Mouse (Mus musculus) heart, embryonic 16.5 days (tissue): ENCODE results near the gene Pde7b. TPM values are rescaled to one million over a fixed set of nuclear protein-coding genes. Genes with fewer than 3 reads are reported as not detected.
A peak's percentile ranks its signal among the peaks of the same experiment; 100 is the strongest.

Experiments
- ATAC-seq: fragments of 200-750 bp; cut with Nextera tagmentation; replicated peaks from 2 replicates; pipeline ENCODE4 v1.8.0; 2017; ENCODE audit warnings: moderate number of reproducible peaks; ENCODE audit not compliant: insufficient read depth, low FRiP score; ENCODE audit errors: extremely low read depth
- H3K27ac ChIP-seq: fragments of 300-500 bp; sonication (generic); 2 replicates; pipeline ENCODE4 v1.5.1; 2014; ENCODE audit warnings: mild to moderate bottlenecking, low read length, control low read depth, moderate library complexity
- H3K27me3 ChIP-seq: fragments of 300-500 bp; sonication (generic); 2 replicates; pipeline ENCODE4 v1.6.1; 2014; ENCODE audit warnings: low read length, mixed read lengths; ENCODE audit not compliant: control insufficient read depth, insufficient read depth
- H3K36me3 ChIP-seq: fragments of 300-500 bp; sonication (generic); 2 replicates; pipeline ENCODE4 v1.6.1; 2014; ENCODE audit not compliant: control insufficient read depth, insufficient read depth
- H3K4me1 ChIP-seq: fragments of 300-500 bp; sonication (generic); 2 replicates; pipeline ENCODE4 v1.6.1; 2014; ENCODE audit warnings: low read length, mixed read lengths; ENCODE audit not compliant: control insufficient read depth, insufficient read depth
- H3K4me2 ChIP-seq: fragments of 300-500 bp; sonication (generic); 2 replicates; pipeline ENCODE4 v1.6.1; 2014; ENCODE audit warnings: low read depth, mild to moderate bottlenecking, control low read depth, low read length
- H3K4me3 ChIP-seq: fragments of 300-500 bp; sonication (generic); 2 replicates; pipeline ENCODE4 v1.5.1; 2014; ENCODE audit warnings: mild to moderate bottlenecking, control low read depth, low read length
- H3K9ac ChIP-seq: fragments of 300-500 bp; sonication (generic); 2 replicates; pipeline ENCODE4 v1.6.1; 2014; ENCODE audit warnings: low read length, control low read depth
- H3K9me3 ChIP-seq: fragments of 300-500 bp; sonication (generic); replicated peaks from 2 replicates; pipeline ENCODE4 v1.6.1; 2016; ENCODE audit warnings: low read length; ENCODE audit not compliant: control insufficient read depth
- WGBS: fragments of 180-500 bp; shearing (Covaris S2); extraction: QIAGEN DNeasy Blood & Tissue Kit; methylation state at CpG from one replicate; pipeline ENCODE4 v1.1.7; 2014; 5-methylcytosine and 5-hydroxymethylcytosine counted together
- polyA plus RNA-seq: library from polyadenylated mRNA; unstranded; fragments of >200 nt; fragmentation: Nextera tagmentation; extraction: Ambion mirVana; gene quantifications from 2 replicates; pipeline ENCODE4 v1.2.1, GENCODE M21; 2015

Gene Pde7b
- polyA plus RNA-seq, 1 experiment from 2014 or later = 4.0 TPM

GRCm38 (mm10) chr10:20668577-20668976 is 56.3 kb downstream of the Pde7b start:
- WGBS = 54% methylated on average over 4 of the region's 4 CpGs
- Histone ChIP-seq H3K27ac (no peak overlapping the region), H3K4me2 (no peak overlapping the region), H3K9ac (no peak overlapping the region), H3K9me3 (0 out of 2 replicates have a peak, but pooled peaks cover 3% of the 10 kb centered on the region), H3K27me3 (no peaks in the 10 kb centered on the region), H3K4me1 (peaks cover 19% of the 10 kb centered on the region), H3K36me3 (0 out of 2 replicates have a peak, but pooled peaks cover 3% of the 10 kb centered on the region), H3K4me3 (no peak overlapping the region)
- ATAC-seq = no peak

DNA sequence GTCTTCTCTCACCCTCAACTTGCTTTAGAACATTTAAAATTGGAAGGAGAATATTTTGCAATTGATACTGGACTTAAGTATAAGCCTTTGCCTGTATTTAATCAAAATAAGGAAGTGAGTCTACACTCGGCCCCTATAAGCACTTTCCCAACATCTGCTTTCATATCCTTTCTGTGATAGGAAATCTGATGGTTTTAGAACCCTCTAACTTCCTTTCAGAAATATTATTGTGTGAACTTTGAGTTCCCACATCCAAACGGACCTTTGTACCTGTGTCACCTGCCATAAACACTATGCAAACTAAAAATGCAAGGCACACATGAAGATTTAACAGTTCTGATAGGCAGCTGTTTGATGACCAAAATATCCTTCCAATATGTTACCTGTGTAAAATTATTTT is 58.2 kb downstream of the Pde7b start:
- Histone ChIP-seq H3K36me3 (0 out of 2 replicates have a peak, but pooled peaks cover 3% of the 10 kb centered on the region), H3K27me3 (no peaks in the 10 kb centered on the region), H3K9ac (no peak overlapping the region), H3K4me1 (peaks cover 11% of the 10 kb centered on the region), H3K27ac (no peak overlapping the region), H3K9me3 (0 out of 2 replicates have a peak, but pooled peaks cover 3% of the 10 kb centered on the region), H3K4me2 (no peak overlapping the region), H3K4me3 (no peak overlapping the region)
- WGBS = 58% methylated on average over 2 of the region's 2 CpGs
- no peak for ATAC-seq

- no peak overlapping the region for H3K4me2 ChIP-seq
- no peaks in the 10 kb centered on the region for H3K9me3 ChIP-seq
- 76% methylated on average over 7 of the region's 7 CpGs for WGBS
- H3K27ac ChIP-seq = no peak overlapping the region
- ATAC-seq = no peak
- peaks cover 3% of the 10 kb centered on the region; the same call in 1 of the 2 replicates for H3K4me1 ChIP-seq
- H3K36me3 ChIP-seq = no peaks in the 10 kb centered on the region
- no peak overlapping the region for H3K4me3 ChIP-seq
- no peaks in the 10 kb centered on the region for H3K27me3 ChIP-seq
- H3K9ac ChIP-seq = no peak overlapping the region
These were observed 61.9 kb downstream of the Pde7b start for GRCm38 (mm10) chr10:20662951-20663350.

DNA sequence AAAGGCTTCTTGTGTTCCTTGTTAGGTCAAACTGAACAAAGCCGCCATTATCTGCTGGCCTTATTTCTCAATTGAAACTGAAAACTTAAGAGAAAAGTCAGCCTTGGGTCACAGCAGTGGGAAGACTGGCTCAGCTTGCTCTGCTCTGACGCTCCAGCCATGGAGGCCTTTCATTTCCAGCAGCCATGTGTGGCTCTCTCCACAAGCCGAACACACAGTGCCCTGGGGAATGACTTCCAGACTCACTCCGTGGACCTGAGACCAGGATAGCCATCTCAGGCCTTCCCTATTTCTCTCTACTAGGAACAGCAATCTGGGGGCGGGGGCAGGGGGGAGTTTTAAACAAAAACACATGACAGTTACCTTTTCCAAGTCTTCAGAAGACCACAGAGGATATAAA is 63.2 kb downstream of the Pde7b start:
- no peak for ATAC-seq
- H3K9me3 ChIP-seq = no peaks in the 10 kb centered on the region
- no peak overlapping the region for H3K27ac ChIP-seq
- no peak overlapping the region for H3K4me3 ChIP-seq
- no peaks in the 10 kb centered on the region for H3K27me3 ChIP-seq
- H3K4me1 ChIP-seq = peaks cover 12% of the 10 kb centered on the region
- H3K9ac ChIP-seq = no peak overlapping the region
- 85% methylated on average over 5 of the region's 5 CpGs for whole genome bisulfite sequencing
- no peaks in the 10 kb centered on the region for H3K36me3 ChIP-seq
- no peak overlapping the region for H3K4me2 ChIP-seq

DNA sequence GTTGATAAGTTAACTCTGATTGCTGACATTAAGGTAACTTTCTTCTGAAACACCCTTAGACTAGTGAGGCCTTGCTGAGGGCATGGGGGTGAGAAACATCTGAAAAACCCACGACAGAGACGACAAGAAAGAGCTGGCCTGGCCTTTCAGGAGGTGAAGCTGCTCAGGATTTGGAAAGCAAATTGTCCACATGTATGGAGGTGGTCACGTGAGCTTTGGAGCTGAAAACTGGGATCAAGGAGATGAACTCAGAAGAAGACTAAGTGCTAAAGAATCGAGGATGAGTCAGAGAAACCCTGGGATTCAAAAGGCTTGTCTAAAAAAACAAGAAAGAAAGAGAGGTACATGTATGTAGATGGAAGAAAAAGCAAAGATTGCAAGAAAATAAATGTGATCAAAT is 65.2 kb downstream of the Pde7b start:
- Histone ChIP-seq H3K4me1 (peaks cover 13% of the 10 kb centered on the region), H3K4me3 (no peak overlapping the region), H3K9me3 (no peaks in the 10 kb centered on the region), H3K27ac (no peak overlapping the region), H3K36me3 (no peaks in the 10 kb centered on the region), H3K27me3 (no peaks in the 10 kb centered on the region), H3K4me2 (no peak overlapping the region), H3K9ac (no peak overlapping the region)
- WGBS = 67% methylated on average over 4 of the region's 4 CpGs
- no peak for ATAC-seq

DNA sequence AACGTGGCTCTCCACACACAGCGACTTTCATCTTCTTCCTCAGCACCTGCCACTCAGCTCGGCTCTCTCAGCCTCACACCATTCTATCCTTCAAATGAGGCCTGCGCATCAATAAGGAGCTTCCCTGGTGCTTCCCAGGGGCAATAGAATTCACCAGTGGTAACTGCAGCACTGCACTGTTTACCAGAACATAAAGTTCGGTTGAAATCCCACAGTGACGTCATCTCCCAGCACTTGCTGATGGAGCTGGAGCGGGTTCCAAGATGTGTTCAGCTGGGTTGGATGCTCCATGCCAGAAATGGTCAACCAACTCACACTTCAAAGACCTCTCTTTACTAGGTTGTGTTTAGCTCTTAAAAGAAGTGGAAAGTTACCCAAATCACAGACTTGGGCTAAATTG is 65.6 kb downstream of the Pde7b start:
- no peak overlapping the region for H3K4me2 ChIP-seq
- no peaks in the 10 kb centered on the region for H3K27me3 ChIP-seq
- H3K4me3 ChIP-seq = no peak overlapping the region
- H3K36me3 ChIP-seq = no peaks in the 10 kb centered on the region
- H3K9me3 ChIP-seq = no peaks in the 10 kb centered on the region
- H3K9ac ChIP-seq = no peak overlapping the region
- WGBS = 77% methylated on average over 7 of the region's 7 CpGs
- no peak for ATAC-seq
- no peak overlapping the region for H3K27ac ChIP-seq
- H3K4me1 ChIP-seq = peaks cover 18% of the 10 kb centered on the region

DNA sequence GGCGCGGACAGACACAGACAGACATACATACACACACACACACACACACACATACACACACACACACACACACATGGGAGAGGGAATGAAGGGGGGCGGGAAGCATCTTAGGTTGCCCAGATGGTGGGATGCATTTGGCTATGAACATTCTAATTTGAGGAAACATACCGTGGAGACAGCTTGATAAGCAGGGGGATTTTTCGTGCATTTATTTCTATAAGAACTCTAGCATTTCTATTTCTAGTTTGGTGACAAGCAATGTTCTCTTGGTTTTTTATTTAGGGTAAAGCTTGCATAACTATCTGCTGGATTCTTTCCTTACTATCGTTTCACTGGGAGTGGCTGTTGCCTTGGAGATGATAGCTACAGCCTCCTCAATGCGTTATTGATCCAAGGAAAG is 66.2 kb downstream of the Pde7b start:
- WGBS = 77% methylated on average over 7 of the region's 7 CpGs
- Histone ChIP-seq H3K4me3 (no peak overlapping the region), H3K4me2 (no peak overlapping the region), H3K36me3 (no peaks in the 10 kb centered on the region), H3K27ac (no peak overlapping the region), H3K9me3 (no peaks in the 10 kb centered on the region), H3K27me3 (no peaks in the 10 kb centered on the region), H3K4me1 (peaks cover 18% of the 10 kb centered on the region), H3K9ac (no peak overlapping the region)
- no peak for ATAC-seq

DNA sequence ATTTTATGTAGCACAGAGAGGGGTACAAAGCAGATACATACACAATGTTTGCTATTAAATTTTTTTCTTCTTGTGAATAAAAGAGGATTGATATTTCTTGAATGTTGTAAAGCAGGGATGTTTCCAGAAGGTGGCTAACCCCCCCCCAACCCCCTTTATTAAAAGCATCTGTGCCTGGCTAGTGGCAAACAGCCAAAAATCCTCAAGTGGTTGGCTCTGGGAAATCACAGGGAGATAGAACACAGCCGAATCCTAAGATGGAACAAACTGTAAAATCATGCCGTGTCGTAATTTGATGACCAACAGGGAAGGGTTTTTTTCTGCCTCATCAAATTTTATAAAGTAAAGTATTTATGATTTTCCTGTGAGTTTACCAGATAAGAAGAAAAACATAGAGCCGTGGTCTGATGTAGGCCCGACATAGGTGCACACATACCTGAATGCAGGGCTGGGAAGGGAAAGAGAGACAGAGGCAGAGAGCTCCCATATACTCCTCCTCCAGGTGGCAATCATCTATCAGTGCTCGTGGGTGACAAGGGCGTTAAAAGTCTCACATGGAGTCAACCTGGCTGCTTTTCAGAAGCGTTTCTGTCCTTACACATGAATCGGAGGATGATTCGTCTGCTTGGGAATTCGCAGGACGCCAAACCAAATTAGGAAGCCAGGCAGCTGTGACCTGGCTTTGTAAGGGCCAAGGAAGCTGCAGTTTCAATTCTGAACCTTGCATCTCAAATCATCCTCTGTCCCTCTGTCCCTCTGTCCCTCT is 67.4 kb downstream of the Pde7b start:
- WGBS = 28% methylated on average over 12 of the region's 12 CpGs
- H3K4me2 ChIP-seq = peak overlapping the region; percentile 63
- no peaks in the 10 kb centered on the region for H3K27me3 ChIP-seq
- peak; percentile 67 for ATAC-seq
- no peaks in the 10 kb centered on the region for H3K36me3 ChIP-seq
- peak overlapping the region; percentile 34 for H3K4me3 ChIP-seq
- H3K9ac ChIP-seq = peak overlapping the region; percentile 67
- H3K27ac ChIP-seq = peak overlapping the region; percentile 79
- H3K4me1 ChIP-seq = peaks cover 18% of the 10 kb centered on the region
- no peaks in the 10 kb centered on the region for H3K9me3 ChIP-seq

DNA sequence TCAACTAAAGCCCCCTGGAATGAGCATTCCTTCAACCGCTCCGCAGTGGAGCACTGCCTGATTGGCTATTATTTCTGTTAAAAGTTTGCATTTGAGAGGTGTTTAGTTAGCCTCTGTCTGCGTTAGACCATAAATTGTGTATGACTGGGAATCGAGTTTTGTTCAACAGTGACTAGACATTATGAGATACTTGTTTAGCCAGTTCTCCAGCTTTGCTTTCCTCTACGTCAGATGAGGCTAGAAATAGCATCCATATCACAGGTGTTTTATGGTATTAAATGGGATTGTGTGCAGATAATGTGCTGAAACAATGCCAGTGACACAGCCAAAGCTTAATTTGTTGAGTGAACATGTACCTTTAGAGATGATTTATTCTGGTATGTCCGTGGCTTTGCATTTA is 70.3 kb downstream of the Pde7b start:
- Histone ChIP-seq H3K4me3 (no peak overlapping the region), H3K9ac (no peak overlapping the region), H3K27ac (no peak overlapping the region), H3K27me3 (no peaks in the 10 kb centered on the region), H3K4me2 (no peak overlapping the region), H3K36me3 (no peaks in the 10 kb centered on the region), H3K4me1 (peaks cover 18% of the 10 kb centered on the region), H3K9me3 (no peaks in the 10 kb centered on the region)
- 71% methylated on average over 6 of the region's 6 CpGs for WGBS
- ATAC-seq = no peak
